Mouse (Mus musculus) adrenal gland, adult 8-10 months (tissue): ENCODE data around the gene Dock11. TPM values are rescaled to one million over a fixed set of nuclear protein-coding genes. Genes with fewer than 3 reads are reported as not detected.

ENCODE experiments used
- DNase-seq: peaks from one replicate; pipeline ENCODE4 v3.0.0; 2022
- total RNA-seq, 4 experiments: library from RNA; stranded (reverse); gene quantifications; 2 replicates each; pipeline ENCODE4 v1.2.4; 2022

Gene Dock11
- total RNA-seq, 4 experiments from 2014 or later: 5.7 to 12.1 (median 7.7) TPM

- no peak for DNase-seq
These were observed 61.5 kb downstream of the Dock11 start for GRCm38 (mm10) chrX:35950135-35950534.

GRCm38 (mm10) chrX:35951945-35952344 lies 63.3 kb downstream of the Dock11 start:
- no peak for DNase-seq

- DNase-seq: no peak
These were observed 64.0 kb downstream of the Dock11 start for GRCm38 (mm10) chrX:35952521-35953095.

GRCm38 (mm10) chrX:35956236-35956635 lies 67.6 kb downstream of the Dock11 start:
- DNase-seq: no peak

GRCm38 (mm10) chrX:35963087-35963486 lies 74.5 kb downstream of the Dock11 start:
- DNase-seq: no peak

- no peak for DNase-seq
These were observed 80.6 kb downstream of the Dock11 start for GRCm38 (mm10) chrX:35969276-35969675.

GRCm38 (mm10) chrX:35976657-35977056 lies 88.0 kb downstream of the Dock11 start:
- no peak for DNase-seq

- DNase-seq: no peak
These were observed 99.3 kb downstream of the Dock11 start for GRCm38 (mm10) chrX:35987981-35988380.

GRCm38 (mm10) chrX:35990508-35991095 lies 102.0 kb downstream of the Dock11 start:
- no peak for DNase-seq

- no peak for DNase-seq
These were observed 105.6 kb downstream of the Dock11 start for GRCm38 (mm10) chrX:35994226-35994625.

- no peak for DNase-seq
These were observed 108.4 kb downstream of the Dock11 start for GRCm38 (mm10) chrX:35997004-35997403.

GRCm38 (mm10) chrX:35997793-35998419 lies 109.3 kb downstream of the Dock11 start:
- no peak for DNase-seq

GRCm38 (mm10) chrX:36025651-36026050 lies 137.0 kb downstream of the Dock11 start:
- DNase-seq: no peak

GRCm38 (mm10) chrX:36031113-36031512 lies 142.5 kb downstream of the Dock11 start:
- DNase-seq: no peak

- DNase-seq: no peak
These were observed 145.4 kb downstream of the Dock11 start for GRCm38 (mm10) chrX:36034045-36034444.

- DNase-seq: no peak
These were observed 157.1 kb downstream of the Dock11 start for GRCm38 (mm10) chrX:36045731-36046130.

- DNase-seq: no peak
These were observed 158.8 kb downstream of the Dock11 start for GRCm38 (mm10) chrX:36047451-36047850.

GRCm38 (mm10) chrX:36050312-36050711 lies 161.7 kb downstream of the Dock11 start:
- no peak for DNase-seq

- DNase-seq: no peak
These were observed 185.4 kb downstream of the Dock11 start for GRCm38 (mm10) chrX:36073997-36074396.

GRCm38 (mm10) chrX:36077164-36077563 lies 188.5 kb downstream of the Dock11 start:
- no peak for DNase-seq

GRCm38 (mm10) chrX:36082917-36083316 lies 194.3 kb downstream of the Dock11 start:
- peak; percentile 4 for DNase-seq

GRCm38 (mm10) chrX:36088464-36089256 lies 200.0 kb downstream of the Dock11 start:
- DNase-seq: no peak

GRCm38 (mm10) chrX:36100883-36101282 lies 212.3 kb downstream of the Dock11 start:
- DNase-seq: no peak
